Mouse (Mus musculus) forebrain, embryonic 13.5 days (tissue): Measurements from ENCODE around the gene Gorab. TPM values are rescaled to one million over a fixed set of nuclear protein-coding genes. Genes with fewer than 3 reads are reported as not detected.

Experiments used
- ATAC-seq: fragments of 200-750 bp; cut with Nextera tagmentation; 2 replicates; pipeline ENCODE4 v1.8.0; 2017
- H3K27ac ChIP-seq: fragments of 300-500 bp; sonication (generic); 2 replicates; pipeline ENCODE4 v1.5.1; 2015; ENCODE audit warnings: inconsistent platforms, mild to moderate bottlenecking, moderate library complexity
- H3K27me3 ChIP-seq: fragments of 300-500 bp; sonication (generic); 2 replicates; pipeline ENCODE4 v1.6.1; 2015; ENCODE audit warnings: mild to moderate bottlenecking, inconsistent platforms
- H3K36me3 ChIP-seq: fragments of 300-500 bp; sonication (generic); 2 replicates; pipeline ENCODE4 v1.6.1; 2015; ENCODE audit warnings: mild to moderate bottlenecking, inconsistent platforms; ENCODE audit not compliant: poor library complexity, severe bottlenecking
- H3K4me1 ChIP-seq: fragments of 300-500 bp; sonication (generic); 2 replicates; pipeline ENCODE4 v1.6.1; 2015; ENCODE audit warnings: inconsistent platforms
- H3K4me2 ChIP-seq: fragments of 300-500 bp; sonication (generic); 2 replicates; pipeline ENCODE4 v1.6.1; 2015; ENCODE audit warnings: inconsistent platforms, mild to moderate bottlenecking, moderate library complexity
- H3K4me3 ChIP-seq: fragments of 300-500 bp; sonication (generic); 2 replicates; pipeline ENCODE4 v1.5.1; 2015; ENCODE audit warnings: mild to moderate bottlenecking, inconsistent platforms
- H3K9ac ChIP-seq: fragments of 300-500 bp; sonication (generic); 2 replicates; pipeline ENCODE4 v1.6.1; 2015; ENCODE audit warnings: mild to moderate bottlenecking, inconsistent platforms
- H3K9me3 ChIP-seq: fragments of 300-500 bp; sonication (generic); replicated peaks from 2 replicates; pipeline ENCODE4 v1.6.1; 2016; ENCODE audit warnings: inconsistent platforms
- WGBS: fragments of 180-500 bp; shearing (Covaris S2); methylation state at CpG from one replicate; pipeline ENCODE4 v1.1.7; 2015; 5-methylcytosine and 5-hydroxymethylcytosine counted together
- polyA plus RNA-seq: library from polyadenylated mRNA; unstranded; fragments of >200 nt; fragmentation: Nextera tagmentation; extraction: Ambion mirVana; gene quantifications from 2 replicates; pipeline ENCODE4 v1.2.1, GENCODE M21; 2015

Gorab gene
- 25.2 and 28.9 TPM in 2 replicates for polyA plus RNA-seq

DNA sequence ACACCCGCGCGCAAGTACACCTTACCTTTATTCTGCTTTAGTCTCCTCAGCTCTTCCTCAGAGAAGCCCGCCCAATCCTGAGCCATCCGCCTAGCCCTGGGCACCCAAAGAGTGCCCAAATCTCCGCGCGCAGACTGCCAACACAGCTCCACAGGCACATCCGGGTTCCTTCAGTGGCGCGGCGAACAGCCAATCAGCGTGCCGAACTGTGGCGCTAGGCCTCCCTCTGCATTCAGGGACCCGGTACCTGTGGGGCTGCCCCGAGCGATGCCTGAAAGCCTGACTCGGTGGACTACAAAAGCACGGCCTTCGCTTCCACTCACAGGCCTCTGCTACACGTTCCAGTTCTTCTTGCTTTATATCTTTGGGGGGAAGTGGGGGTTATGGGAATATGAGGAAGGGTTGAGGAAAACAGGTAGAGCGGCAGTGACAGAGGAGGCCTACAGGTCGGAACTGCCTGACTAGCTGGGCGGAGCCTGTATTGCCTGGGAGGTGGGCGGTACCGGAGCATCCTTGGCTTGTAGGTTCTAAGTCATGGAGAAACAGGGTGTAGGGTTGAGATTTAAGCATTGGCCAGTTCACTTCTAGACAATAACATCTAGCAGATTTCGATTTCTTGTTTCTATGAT lies at the start of gene Gorab:
Gene Gorab, minus strand, starts transcription at position 172 of the 629 bp plus-strand sequence.
- under 1% methylated on average over 28 of the region's 28 CpGs for WGBS

DNA sequence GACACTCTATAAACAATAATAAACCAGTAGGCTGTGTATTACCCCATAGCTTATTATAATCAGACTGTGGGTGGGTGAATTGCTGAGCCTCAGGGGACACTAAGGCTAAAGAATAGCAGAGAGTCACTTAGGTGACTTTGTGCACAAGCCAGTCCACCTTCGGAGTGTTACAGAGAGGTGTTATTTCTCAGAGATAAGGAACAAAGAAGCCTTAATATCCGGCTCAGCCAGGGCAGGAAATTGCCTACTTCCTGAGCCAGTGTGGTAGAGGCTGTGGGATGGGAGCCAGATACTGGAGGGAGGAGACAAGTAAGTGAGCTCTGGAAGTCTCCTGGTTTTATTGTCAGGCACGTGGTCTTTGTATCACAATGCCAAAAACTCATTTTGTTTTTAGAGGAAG lies 40.4 kb upstream of the Gorab start:
- no peak for ATAC-seq
- H3K4me2 ChIP-seq, result no peak overlapping the region
- no peaks in the 10 kb centered on the region for H3K27me3 ChIP-seq
- H3K4me3 ChIP-seq, result no peak overlapping the region
- WGBS, result 62% methylated on average over 3 of the region's 3 CpGs
- H3K27ac ChIP-seq, result no peak overlapping the region
- no peaks in the 10 kb centered on the region for H3K36me3 ChIP-seq
- no peaks in the 10 kb centered on the region for H3K4me1 ChIP-seq
- no peaks in the 10 kb centered on the region for H3K9me3 ChIP-seq
- H3K9ac ChIP-seq, result no peak overlapping the region

More for the DNA sequence above, at the start of gene Gorab:
- Histone ChIP-seq H3K4me2 (peak within 1 kb of the TSS; percentile 76), H3K9ac (peak within 1 kb of the TSS; percentile 74), H3K36me3 (no peaks in the 10 kb centered on the region), H3K4me3 (peak within 1 kb of the TSS; percentile 72), H3K9me3 (no peaks in the 10 kb centered on the region), H3K27me3 (peaks cover 13% of the 10 kb centered on the region), H3K4me1 (peaks cover 20% of the 10 kb centered on the region), H3K27ac (peak within 1 kb of the TSS; percentile 65)
- ATAC-seq, result peak; percentile 100

DNA sequence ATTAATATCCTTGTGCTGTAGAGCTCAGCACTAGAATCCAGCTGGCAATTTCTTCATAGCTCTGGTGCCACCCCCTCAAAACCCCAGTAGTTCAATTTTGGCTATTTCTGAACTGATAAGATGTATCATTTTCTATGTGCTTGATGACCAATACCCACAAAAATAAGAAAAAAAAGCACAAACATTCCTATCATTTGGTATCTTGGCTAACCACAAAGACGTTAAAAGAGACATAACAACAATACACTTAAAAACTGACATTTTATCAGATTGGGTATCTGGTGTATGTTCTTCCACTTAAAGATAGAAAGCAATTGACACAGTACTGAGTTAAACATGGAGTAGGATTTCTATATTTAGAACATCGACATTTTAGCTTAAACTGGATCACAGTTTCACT lies 35.5 kb upstream of the Gorab start:
- H3K4me3 ChIP-seq, result no peak overlapping the region
- no peak overlapping the region for H3K27ac ChIP-seq
- H3K9ac ChIP-seq, result no peak overlapping the region
- no peaks in the 10 kb centered on the region for H3K9me3 ChIP-seq
- 91% methylated on average over 2 of the region's 2 CpGs for WGBS
- no peaks in the 10 kb centered on the region for H3K4me1 ChIP-seq
- no peaks in the 10 kb centered on the region for H3K27me3 ChIP-seq
- no peak for ATAC-seq
- no peak overlapping the region for H3K4me2 ChIP-seq
- H3K36me3 ChIP-seq, result no peaks in the 10 kb centered on the region

DNA sequence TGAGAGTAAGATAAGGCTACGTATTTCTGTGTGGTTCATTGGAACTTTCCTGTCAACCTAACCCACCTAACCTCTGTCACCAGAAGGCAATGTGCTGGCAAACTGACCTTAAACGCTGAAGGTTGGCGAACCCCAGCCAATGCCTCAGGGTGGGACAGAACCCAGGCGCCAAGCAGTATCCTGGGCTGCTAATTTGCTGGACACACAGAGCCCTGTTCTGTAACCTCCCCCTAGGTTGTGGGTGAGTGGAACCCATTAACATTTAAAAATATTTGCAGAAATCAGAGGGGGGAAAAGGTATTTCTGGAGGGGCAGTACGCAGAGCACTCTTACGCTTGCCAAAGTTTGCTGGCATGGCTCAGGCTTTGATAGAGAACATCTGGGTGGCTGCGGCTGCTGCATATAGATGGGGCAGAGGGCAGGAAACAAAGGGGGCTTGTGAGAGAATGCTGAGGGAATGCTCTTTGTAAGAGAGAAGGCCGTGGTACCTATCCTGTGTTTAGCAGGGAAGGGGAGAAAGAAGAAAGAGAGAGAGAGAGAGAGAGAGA lies 20.1 kb upstream of the Gorab start:
- no peak overlapping the region for H3K4me3 ChIP-seq
- no peaks in the 10 kb centered on the region for H3K36me3 ChIP-seq
- no peak overlapping the region for H3K4me2 ChIP-seq
- no peaks in the 10 kb centered on the region for H3K27me3 ChIP-seq
- no peaks in the 10 kb centered on the region for H3K4me1 ChIP-seq
- no peaks in the 10 kb centered on the region for H3K9me3 ChIP-seq
- no peak for ATAC-seq
- 71% methylated on average over 8 of the region's 8 CpGs for WGBS
- H3K27ac ChIP-seq, result no peak overlapping the region
- H3K9ac ChIP-seq, result no peak overlapping the region

DNA sequence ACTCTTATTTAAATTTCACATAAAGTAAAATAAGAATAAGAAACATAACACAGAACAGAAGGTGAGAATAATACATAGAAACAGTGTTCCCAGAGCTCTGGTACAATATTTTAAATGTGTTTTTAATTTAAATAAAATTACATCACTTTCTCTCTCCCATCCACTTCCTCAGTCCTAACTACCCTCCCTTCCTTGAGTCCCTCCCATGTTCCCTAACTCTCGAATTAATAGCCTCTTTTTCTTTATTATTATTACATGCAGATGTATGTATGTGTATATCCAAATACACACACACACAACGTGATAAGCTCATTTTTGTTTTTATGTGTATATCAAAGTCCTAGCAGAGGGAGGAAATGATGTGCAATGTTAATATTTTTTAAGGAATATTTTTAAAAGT lies 13.7 kb upstream of the Gorab start:
- no peaks in the 10 kb centered on the region for H3K27me3 ChIP-seq
- no peaks in the 10 kb centered on the region for H3K9me3 ChIP-seq
- no peak overlapping the region for H3K4me3 ChIP-seq
- WGBS, result 68% methylated on average over 2 of the region's 2 CpGs
- no peak overlapping the region for H3K4me2 ChIP-seq
- H3K27ac ChIP-seq, result no peak overlapping the region
- no peaks in the 10 kb centered on the region for H3K36me3 ChIP-seq
- no peaks in the 10 kb centered on the region for H3K4me1 ChIP-seq
- no peak for ATAC-seq
- H3K9ac ChIP-seq, result no peak overlapping the region

DNA sequence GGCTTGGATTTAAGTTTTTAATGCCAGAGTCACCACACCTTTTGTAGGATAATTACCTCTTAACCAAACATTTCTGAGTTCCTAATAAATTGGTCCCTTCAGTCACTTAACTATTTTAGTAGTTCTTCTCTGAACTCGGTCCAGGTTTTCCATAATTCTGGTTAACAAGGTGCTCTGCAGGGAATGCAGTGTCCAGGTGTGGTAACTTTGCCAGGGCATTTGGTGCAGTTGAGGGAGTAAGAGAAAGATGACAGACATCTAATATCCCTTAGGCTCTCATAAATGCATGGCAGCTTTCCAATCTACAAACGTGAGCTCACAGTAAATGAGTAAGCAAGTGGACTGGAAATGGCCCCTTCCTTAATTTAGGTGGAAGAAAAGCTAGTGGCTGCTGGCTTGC lies 10.7 kb upstream of the Gorab start:
- Histone ChIP-seq H3K4me2 (no peak overlapping the region), H3K27ac (no peak overlapping the region), H3K4me3 (no peak overlapping the region), H3K9me3 (no peaks in the 10 kb centered on the region), H3K4me1 (no peaks in the 10 kb centered on the region), H3K36me3 (no peaks in the 10 kb centered on the region), H3K27me3 (no peaks in the 10 kb centered on the region), H3K9ac (no peak overlapping the region)
- no peak for ATAC-seq
- 73% methylated on average over 2 of the region's 2 CpGs for WGBS

DNA sequence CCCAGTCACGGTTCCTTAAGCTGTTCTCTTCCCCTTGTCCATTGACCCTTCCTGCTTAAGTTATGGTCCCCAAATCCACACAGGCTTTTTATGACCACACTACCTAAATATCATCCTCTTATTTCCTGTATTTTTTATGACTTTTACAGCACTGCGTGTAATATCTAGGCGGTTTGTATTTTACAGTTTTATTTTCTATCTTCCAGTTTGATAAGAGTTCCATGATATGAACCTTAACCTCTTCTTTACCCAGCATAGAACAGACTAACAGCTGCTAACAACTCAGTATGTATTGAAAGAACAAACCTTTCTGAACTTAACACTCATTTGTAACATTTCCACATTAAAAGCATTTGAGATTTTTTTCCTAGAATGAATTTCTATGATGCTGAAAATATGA lies 2.7 kb upstream of the Gorab start:
- WGBS, result 81% methylated on average over 3 of the region's 3 CpGs
- Histone ChIP-seq H3K4me1 (peaks cover 17% of the 10 kb centered on the region), H3K27ac (no peak overlapping the region), H3K9me3 (no peaks in the 10 kb centered on the region), H3K4me2 (no peak overlapping the region), H3K9ac (no peak overlapping the region), H3K4me3 (no peak overlapping the region), H3K27me3 (peaks cover 13% of the 10 kb centered on the region), H3K36me3 (no peaks in the 10 kb centered on the region)
- ATAC-seq, result no peak

DNA sequence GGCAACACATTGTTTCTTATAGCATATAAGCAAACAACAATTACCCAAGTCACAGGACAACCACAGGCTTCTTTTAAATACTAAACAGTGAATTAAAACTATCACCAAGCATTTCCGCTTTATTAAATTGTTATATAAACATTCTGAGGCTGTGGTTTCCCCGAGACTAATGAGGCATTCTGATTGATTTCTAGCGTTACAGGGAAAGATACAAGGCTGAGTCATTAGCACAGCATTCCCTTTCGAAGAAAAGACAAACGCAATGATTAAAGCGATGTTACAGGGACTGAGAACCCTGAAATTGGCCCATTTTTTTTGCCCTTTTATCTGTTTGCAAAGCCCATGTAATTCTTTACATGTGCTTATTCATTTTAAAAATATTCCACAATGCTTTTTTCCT lies 12.1 kb downstream of the Gorab start:
- Histone ChIP-seq H3K27me3 (no peaks in the 10 kb centered on the region), H3K4me2 (no peak overlapping the region), H3K36me3 (peaks cover 52% of the 10 kb centered on the region), H3K27ac (no peak overlapping the region), H3K4me1 (no peaks in the 10 kb centered on the region), H3K9me3 (no peaks in the 10 kb centered on the region), H3K9ac (no peak overlapping the region), H3K4me3 (no peak overlapping the region)
- no peak for ATAC-seq
- 79% methylated on average over 6 of the region's 6 CpGs for WGBS

DNA sequence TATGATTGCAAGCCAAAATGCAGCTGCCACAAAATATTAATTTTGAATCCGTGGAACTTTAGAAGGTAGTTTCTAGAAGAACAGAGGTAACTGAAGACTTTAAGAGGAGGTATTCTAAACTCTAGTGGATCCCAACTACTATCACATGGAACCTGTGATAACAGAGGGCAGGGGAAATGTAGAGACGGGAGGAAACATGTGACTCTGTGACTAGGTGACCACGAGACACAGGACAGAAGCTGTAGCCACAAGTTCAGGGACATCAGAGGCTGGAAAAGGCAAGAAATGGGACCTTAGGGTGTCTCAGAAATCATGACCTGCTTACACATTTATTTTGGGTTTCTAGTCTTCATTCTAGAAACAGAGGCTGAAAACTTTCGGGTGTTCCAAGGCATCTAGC lies 13.4 kb downstream of the Gorab start:
- H3K4me1 ChIP-seq, result no peaks in the 10 kb centered on the region
- H3K27me3 ChIP-seq, result no peaks in the 10 kb centered on the region
- H3K4me3 ChIP-seq, result no peak overlapping the region
- H3K9me3 ChIP-seq, result no peaks in the 10 kb centered on the region
- no peak overlapping the region for H3K9ac ChIP-seq
- no peak overlapping the region for H3K27ac ChIP-seq
- H3K36me3 ChIP-seq, result peaks cover 62% of the 10 kb centered on the region
- H3K4me2 ChIP-seq, result no peak overlapping the region
- ATAC-seq, result no peak
- 90% methylated on average over 4 of the region's 4 CpGs for WGBS

DNA sequence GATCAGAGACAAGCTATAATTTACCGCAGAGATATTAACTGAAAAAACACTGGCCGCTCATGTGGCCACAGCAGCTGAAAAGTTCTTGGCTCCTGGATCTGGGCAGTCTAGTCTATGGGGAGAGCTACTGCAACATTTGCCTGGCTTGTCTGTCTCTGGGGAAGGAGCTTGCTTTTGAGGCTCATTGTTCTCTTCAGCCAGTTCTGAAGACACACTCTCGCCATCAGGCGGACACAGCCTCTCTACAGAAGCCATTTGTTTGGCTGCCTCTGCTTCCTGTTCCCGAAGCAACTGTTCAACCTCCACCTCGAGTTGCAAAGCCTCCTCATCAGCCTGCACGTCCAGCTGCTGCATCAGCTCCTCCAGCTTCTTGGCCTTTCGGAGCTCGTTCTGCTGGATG lies 17.3 kb downstream of the Gorab start:
- no peak for ATAC-seq
- WGBS, result 87% methylated on average over 9 of the region's 9 CpGs
- no peak overlapping the region for H3K4me3 ChIP-seq
- no peak overlapping the region for H3K27ac ChIP-seq
- no peak overlapping the region for H3K4me2 ChIP-seq
- H3K9me3 ChIP-seq, result no peaks in the 10 kb centered on the region
- H3K9ac ChIP-seq, result no peak overlapping the region
- H3K36me3 ChIP-seq, result peaks cover 53% of the 10 kb centered on the region
- no peaks in the 10 kb centered on the region for H3K27me3 ChIP-seq
- no peaks in the 10 kb centered on the region for H3K4me1 ChIP-seq

DNA sequence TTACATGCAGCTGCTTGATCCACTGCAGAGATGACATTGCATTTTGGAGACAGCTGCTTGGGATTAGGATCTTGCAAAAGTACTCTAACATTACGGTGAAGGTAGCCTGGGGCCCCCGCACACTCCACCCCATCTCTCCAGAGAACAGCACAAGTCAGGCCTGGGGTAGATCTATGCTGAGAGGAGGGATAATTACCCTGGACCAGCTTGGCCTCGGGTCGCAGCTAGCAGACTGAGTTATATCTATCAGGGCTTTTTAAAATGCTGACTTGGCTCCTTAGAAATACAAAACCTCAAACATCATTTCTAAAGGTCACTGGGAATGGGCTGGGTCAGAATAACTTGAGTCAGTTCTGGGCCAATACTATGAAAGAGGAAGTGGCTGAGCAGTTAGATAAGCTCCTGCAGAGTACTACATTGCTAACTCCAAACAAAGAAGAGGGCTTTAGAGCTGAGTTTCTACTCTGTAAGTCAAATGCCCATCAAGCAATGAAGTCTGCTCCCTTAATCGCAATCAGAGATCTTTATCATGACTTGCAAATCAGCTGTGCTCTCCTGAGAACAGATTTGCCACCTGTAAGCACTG lies 19.9 kb downstream of the Gorab start:
- Histone ChIP-seq H3K4me1 (no peaks in the 10 kb centered on the region), H3K4me3 (no peak overlapping the region), H3K9ac (no peak overlapping the region), H3K4me2 (no peak overlapping the region), H3K27me3 (no peaks in the 10 kb centered on the region), H3K9me3 (no peaks in the 10 kb centered on the region), H3K36me3 (peaks cover 46% of the 10 kb centered on the region), H3K27ac (no peak overlapping the region)
- WGBS, result 90% methylated on average over 5 of the region's 5 CpGs
- no peak for ATAC-seq

DNA sequence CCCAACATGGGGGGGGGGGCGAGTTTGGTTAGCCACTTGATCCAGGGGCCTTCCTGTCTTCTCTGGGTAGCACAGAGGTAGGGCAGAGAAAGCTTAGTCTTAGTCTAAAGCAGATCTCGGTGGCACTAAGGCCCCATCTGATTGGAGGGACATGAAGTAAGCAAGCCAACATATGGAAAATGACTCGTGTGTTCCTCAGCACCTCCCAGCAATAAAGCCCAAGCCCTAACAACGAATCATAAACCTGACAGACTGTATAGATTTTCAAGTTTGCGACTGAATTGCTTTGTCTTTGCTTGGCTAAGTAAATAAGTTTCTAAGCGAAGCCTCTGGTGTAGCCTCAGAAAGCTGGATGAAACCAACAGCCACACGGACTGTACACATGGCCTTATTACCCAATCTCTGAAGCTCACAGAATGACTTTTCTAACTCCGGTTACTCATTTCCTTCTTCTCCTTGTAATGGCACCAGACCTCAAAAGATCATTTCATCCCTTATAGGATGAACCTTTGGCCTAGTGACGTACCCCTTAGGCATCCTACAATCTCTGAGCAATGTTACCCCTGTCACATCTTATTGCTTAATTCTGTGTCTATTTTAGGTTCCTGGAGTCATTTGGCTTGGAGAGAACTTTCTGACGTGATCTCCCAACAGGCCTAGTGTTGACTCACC lies 21.3 kb downstream of the Gorab start:
- Histone ChIP-seq H3K36me3 (peaks cover 39% of the 10 kb centered on the region), H3K9me3 (no peaks in the 10 kb centered on the region), H3K4me2 (no peak overlapping the region), H3K27ac (no peak overlapping the region), H3K27me3 (no peaks in the 10 kb centered on the region), H3K4me3 (no peak overlapping the region), H3K4me1 (no peaks in the 10 kb centered on the region), H3K9ac (no peak overlapping the region)
- WGBS, result 94% methylated on average over 10 of the region's 10 CpGs
- ATAC-seq, result no peak
